Mouse (Mus musculus) megakaryocyte, embryonic 14.5 days (primary cell): ENCODE measurements around the gene Cwc22.

Experiments
- FLI1 ChIP-seq: IDR thresholded peaks from 2 replicates; pipeline ENCODE4 v1.6.1; 2012; ENCODE audit warnings: low read length, inconsistent platforms, mixed read lengths
- GATA1 ChIP-seq: IDR thresholded peaks from 3 replicates; pipeline ENCODE4 v1.6.1; 2012; ENCODE audit warnings: mixed read lengths, low read length, inconsistent platforms, borderline replicate concordance

GRCm38 (mm10) chr2:77888056-77888455 lies 58.1 kb downstream of the Cwc22 start:
- TF ChIP-seq GATA1 (no peak), FLI1 (peak; percentile 3; the same call in 1 of the 2 replicates)
